Mouse (Mus musculus): ENCODE measurements around the gene Flcn. TPM values are rescaled to one million over a fixed set of nuclear protein-coding genes. Genes with fewer than 3 reads are reported as not detected.
"Not testable (repeated sequence)": the region's sequence is repeated elsewhere in the genome, so short reads cannot be mapped to it uniquely, and the experiment has no call there.

Flcn gene
- polyA plus RNA-seq, 1 experiment from 2014 or later = 30.2 TPM

GRCm38 (mm10) chr11:59837789-59838188, 28.0 kb upstream of the Flcn start:
- not testable (repeated sequence) for H3K9me3 ChIP-seq (ENCODE audit: control insufficient read depth, low read length); H3K4me2 ChIP-seq (replicated peaks; ENCODE audit: low read depth, low read length); H3K27me3 ChIP-seq (ENCODE audit: control insufficient read depth, insufficient read depth, low read length); ATAC-seq (ENCODE audit: low FRiP score, low TSS enrichment); H3K27ac ChIP-seq (ENCODE audit: low read depth, low read length)
- Histone ChIP-seq H3K4me1 (ENCODE audit: control insufficient read depth, insufficient read depth, low read length) (peaks cover 15% of the 10 kb centered on the region), H3K4me3 (ENCODE audit: low read length) (peak overlapping the region; percentile 89; the same call in 1 of the 2 replicates), H3K9ac (ENCODE audit: low read depth, low read length) (0 out of 2 replicates have a peak overlapping the region, but pooled peaks have one; percentile 94), H3K36me3 (ENCODE audit: control insufficient read depth, insufficient read depth, low read length) (peaks cover 42% of the 10 kb centered on the region)
- WGBS = no CpG with 5 or more reads among the region's 1 CpGs

- WGBS = 89% methylated on average over 3 of the region's 3 CpGs
- H3K36me3 ChIP-seq (ENCODE audit: control insufficient read depth, insufficient read depth, low read length) = peaks cover 97% of the 10 kb centered on the region
- H3K4me3 ChIP-seq (ENCODE audit: low read length) = no peak overlapping the region
- H3K4me1 ChIP-seq (ENCODE audit: control insufficient read depth, insufficient read depth, low read length) = no peaks in the 10 kb centered on the region
- H3K9me3 ChIP-seq (ENCODE audit: control insufficient read depth, low read length) = no peaks in the 10 kb centered on the region
- H3K9ac ChIP-seq (ENCODE audit: low read depth, low read length) = no peak overlapping the region
- no peak overlapping the region for H3K27ac ChIP-seq (ENCODE audit: low read depth, low read length)
- H3K4me2 ChIP-seq (replicated peaks; ENCODE audit: low read depth, low read length) = no peak overlapping the region
- ATAC-seq (ENCODE audit: low FRiP score, low TSS enrichment) = no peak
- no peaks in the 10 kb centered on the region for H3K27me3 ChIP-seq (ENCODE audit: control insufficient read depth, insufficient read depth, low read length)
Observed at GRCm38 (mm10) chr11:59821625-59822024, 11.8 kb upstream of the Flcn start.

GRCm38 (mm10) chr11:59817916-59818315, 8.1 kb upstream of the Flcn start:
- WGBS = 100% methylated on average over 3 of the region's 3 CpGs

GRCm38 (mm10) chr11:59815482-59816065, 5.8 kb upstream of the Flcn start:
- 89% methylated on average over 6 of the region's 6 CpGs for WGBS
- Histone ChIP-seq H3K27ac (ENCODE audit: low read depth, low read length) (no peak overlapping the region), H3K36me3 (ENCODE audit: control insufficient read depth, insufficient read depth, low read length) (peaks cover 42% of the 10 kb centered on the region), H3K9ac (ENCODE audit: low read depth, low read length) (no peak overlapping the region), H3K4me1 (ENCODE audit: control insufficient read depth, insufficient read depth, low read length) (no peaks in the 10 kb centered on the region), H3K4me2 (replicated peaks; ENCODE audit: low read depth, low read length) (no peak overlapping the region), H3K4me3 (ENCODE audit: low read length) (no peak overlapping the region), H3K27me3 (ENCODE audit: control insufficient read depth, insufficient read depth, low read length) (no peaks in the 10 kb centered on the region), H3K9me3 (ENCODE audit: control insufficient read depth, low read length) (no peaks in the 10 kb centered on the region)
- no peak for ATAC-seq (ENCODE audit: low FRiP score, low TSS enrichment)

More at GRCm38 (mm10) chr11:59817916-59818315, 8.1 kb upstream of the Flcn start:
- Histone ChIP-seq H3K27me3 (ENCODE audit: control insufficient read depth, insufficient read depth, low read length) (no peaks in the 10 kb centered on the region), H3K4me2 (replicated peaks; ENCODE audit: low read depth, low read length) (no peak overlapping the region), H3K9ac (ENCODE audit: low read depth, low read length) (no peak overlapping the region), H3K4me1 (ENCODE audit: control insufficient read depth, insufficient read depth, low read length) (no peaks in the 10 kb centered on the region), H3K9me3 (ENCODE audit: control insufficient read depth, low read length) (no peaks in the 10 kb centered on the region), H3K27ac (ENCODE audit: low read depth, low read length) (no peak overlapping the region), H3K36me3 (ENCODE audit: control insufficient read depth, insufficient read depth, low read length) (peaks cover 64% of the 10 kb centered on the region), H3K4me3 (ENCODE audit: low read length) (no peak overlapping the region)
- ATAC-seq (ENCODE audit: low FRiP score, low TSS enrichment) = no peak

- WGBS = 81% methylated on average over 6 of the region's 6 CpGs
- Histone ChIP-seq H3K36me3 (ENCODE audit: control insufficient read depth, insufficient read depth, low read length) (peaks cover 35% of the 10 kb centered on the region), H3K4me1 (ENCODE audit: control insufficient read depth, insufficient read depth, low read length) (no peaks in the 10 kb centered on the region), H3K27ac (ENCODE audit: low read depth, low read length) (no peak overlapping the region), H3K9ac (ENCODE audit: low read depth, low read length) (no peak overlapping the region), H3K4me2 (replicated peaks; ENCODE audit: low read depth, low read length) (no peak overlapping the region), H3K4me3 (ENCODE audit: low read length) (no peak overlapping the region), H3K9me3 (ENCODE audit: control insufficient read depth, low read length) (no peaks in the 10 kb centered on the region), H3K27me3 (ENCODE audit: control insufficient read depth, insufficient read depth, low read length) (no peaks in the 10 kb centered on the region)
- no peak for ATAC-seq (ENCODE audit: low FRiP score, low TSS enrichment)
Observed at GRCm38 (mm10) chr11:59814936-59815335, 5.1 kb upstream of the Flcn start.

- ATAC-seq (ENCODE audit: low FRiP score, low TSS enrichment) = no peak
- 90% methylated on average over 1 of the region's 1 CpGs for WGBS
Observed at GRCm38 (mm10) chr11:59814311-59814710, 4.5 kb upstream of the Flcn start.

GRCm38 (mm10) chr11:59813276-59813675, 3.5 kb upstream of the Flcn start:
- H3K27me3 ChIP-seq (ENCODE audit: control insufficient read depth, insufficient read depth, low read length) = no peaks in the 10 kb centered on the region
- no peak overlapping the region for H3K4me3 ChIP-seq (ENCODE audit: low read length)
- H3K9me3 ChIP-seq (ENCODE audit: control insufficient read depth, low read length) = no peaks in the 10 kb centered on the region
- H3K27ac ChIP-seq (ENCODE audit: low read depth, low read length) = no peak overlapping the region
- ATAC-seq (ENCODE audit: low FRiP score, low TSS enrichment) = no peak
- peaks cover 19% of the 10 kb centered on the region for H3K36me3 ChIP-seq (ENCODE audit: control insufficient read depth, insufficient read depth, low read length)
- 46% methylated on average over 3 of the region's 3 CpGs for WGBS
- H3K4me2 ChIP-seq (replicated peaks; ENCODE audit: low read depth, low read length) = no peak overlapping the region
- H3K4me1 ChIP-seq (ENCODE audit: control insufficient read depth, insufficient read depth, low read length) = peaks cover 8% of the 10 kb centered on the region
- no peak overlapping the region for H3K9ac ChIP-seq (ENCODE audit: low read depth, low read length)

More at GRCm38 (mm10) chr11:59814311-59814710, 4.5 kb upstream of the Flcn start:
- Histone ChIP-seq H3K9me3 (ENCODE audit: control insufficient read depth, low read length) (no peaks in the 10 kb centered on the region), H3K4me3 (ENCODE audit: low read length) (no peak overlapping the region), H3K4me1 (ENCODE audit: control insufficient read depth, insufficient read depth, low read length) (no peaks in the 10 kb centered on the region), H3K27ac (ENCODE audit: low read depth, low read length) (no peak overlapping the region), H3K27me3 (ENCODE audit: control insufficient read depth, insufficient read depth, low read length) (no peaks in the 10 kb centered on the region), H3K36me3 (ENCODE audit: control insufficient read depth, insufficient read depth, low read length) (peaks cover 30% of the 10 kb centered on the region), H3K4me2 (replicated peaks; ENCODE audit: low read depth, low read length) (no peak overlapping the region), H3K9ac (ENCODE audit: low read depth, low read length) (no peak overlapping the region)

GRCm38 (mm10) chr11:59811211-59811610, 1.4 kb upstream of the Flcn start:
- Histone ChIP-seq H3K4me2 (replicated peaks; ENCODE audit: low read depth, low read length) (no peak overlapping the region), H3K4me1 (ENCODE audit: control insufficient read depth, insufficient read depth, low read length) (peaks cover 8% of the 10 kb centered on the region), H3K27me3 (ENCODE audit: control insufficient read depth, insufficient read depth, low read length) (no peaks in the 10 kb centered on the region), H3K9me3 (ENCODE audit: control insufficient read depth, low read length) (no peaks in the 10 kb centered on the region), H3K27ac (ENCODE audit: low read depth, low read length) (no peak overlapping the region), H3K4me3 (ENCODE audit: low read length) (no peak overlapping the region), H3K36me3 (ENCODE audit: control insufficient read depth, insufficient read depth, low read length) (peaks cover 14% of the 10 kb centered on the region), H3K9ac (ENCODE audit: low read depth, low read length) (no peak overlapping the region)
- no peak for ATAC-seq (ENCODE audit: low FRiP score, low TSS enrichment)
- 66% methylated on average over 4 of the region's 4 CpGs for WGBS

- Histone ChIP-seq H3K9ac (ENCODE audit: low read depth, low read length) (peak overlapping the region; percentile 93; the same call in 1 of the 2 replicates), H3K4me2 (replicated peaks; ENCODE audit: low read depth, low read length) (peak overlapping the region; percentile 63), H3K27ac (ENCODE audit: low read depth, low read length) (peak overlapping the region; percentile 97), H3K4me1 (ENCODE audit: control insufficient read depth, insufficient read depth, low read length) (peaks cover 8% of the 10 kb centered on the region), H3K27me3 (ENCODE audit: control insufficient read depth, insufficient read depth, low read length) (no peaks in the 10 kb centered on the region), H3K9me3 (ENCODE audit: control insufficient read depth, low read length) (no peaks in the 10 kb centered on the region), H3K36me3 (ENCODE audit: control insufficient read depth, insufficient read depth, low read length) (peaks cover 17% of the 10 kb centered on the region), H3K4me3 (ENCODE audit: low read length) (peak overlapping the region; percentile 83)
- 68% methylated on average over 14 of the region's 14 CpGs for whole genome bisulfite sequencing
- ATAC-seq (ENCODE audit: low FRiP score, low TSS enrichment) = no peak
Observed at GRCm38 (mm10) chr11:59810480-59811158, 803 bp upstream of the Flcn start.

Data from kidney, embryonic 14.5 days (tissue).